12 mouse cellular contexts compared by ENCODE assay signal in the genomic region with DNA sequence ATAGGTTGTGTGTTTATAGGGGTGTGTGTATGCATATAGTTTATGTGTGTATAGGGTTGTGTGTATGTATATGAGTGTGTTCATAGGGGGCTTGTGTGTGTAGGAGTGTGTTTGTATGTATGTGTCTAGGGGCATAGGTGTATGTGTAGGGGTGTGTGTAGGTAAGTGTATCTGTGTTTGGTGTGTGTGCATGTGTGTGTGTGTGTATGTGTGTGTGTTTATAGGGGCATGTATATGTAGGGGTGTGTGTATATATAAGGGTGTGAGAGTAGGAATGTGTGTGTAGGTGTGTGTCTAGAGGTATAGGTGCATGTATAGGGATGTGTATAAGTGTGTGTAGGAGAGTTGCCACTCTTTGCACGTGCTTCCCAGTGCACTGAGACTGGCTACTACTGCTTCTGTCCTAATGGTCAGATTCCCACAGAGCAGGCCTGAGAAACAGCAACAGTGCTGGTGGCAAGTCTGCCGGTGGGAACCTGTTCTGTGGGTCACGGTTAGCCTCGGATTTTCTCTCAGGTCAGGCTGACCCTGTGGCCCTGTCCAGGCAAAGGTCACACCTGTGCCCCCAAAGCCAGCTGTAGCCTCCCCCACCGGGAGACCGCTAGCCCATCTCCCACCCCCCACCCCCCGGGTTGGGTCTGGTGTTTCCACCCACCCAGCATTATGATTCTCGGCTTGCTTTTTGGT.
DNase-seq lines count a peak whose midpoint lies in the region; ATAC-seq and TF ChIP-seq lines count a peak whose summit lies in the region.
"Had no signal": no experiment of that assay in that cellular context is flagged by ENCODE, and none has a peak within 500 bp of the region (broad histone marks: within the 10 kb centered on the region; RNA-seq: fewer than 3 reads in every experiment).

No protein-coding gene starts in this region.

- no peaks in the 10 kb centered on the region for H3K27me3 ChIP-seq in kidney, adult 2 months (replicated peaks; ENCODE audit: control insufficient read depth, insufficient read depth, low read length)
- H3K27me3 ChIP-seq in hindbrain, embryonic 16.5 days (replicated peaks; ENCODE audit: control insufficient read depth, insufficient read depth, low read length): no peaks in the 10 kb centered on the region
- H3K27me3 ChIP-seq in midbrain, embryonic 14.5 days (ENCODE audit: control insufficient read depth, insufficient read depth, low read length): no peaks in the 10 kb centered on the region
- H3K27me3 ChIP-seq: CH12.LX; heart, embryonic 15.5 days had no signal

- no peak overlapping the region for H3K9ac ChIP-seq in hindbrain, embryonic 16.5 days (ENCODE audit: low read depth, low read length)
- peak overlapping the region; percentile 42; the same call in 1 of the 2 replicates for H3K9ac ChIP-seq in midbrain, embryonic 14.5 days (replicated peaks; ENCODE audit: low read length)

- no peaks in the 10 kb centered on the region for H3K4me1 ChIP-seq in kidney, adult 2 months (ENCODE audit: control insufficient read depth, insufficient read depth, low read length)
- peaks cover 18% of the 10 kb centered on the region for H3K4me1 ChIP-seq in hindbrain, embryonic 16.5 days (ENCODE audit: control insufficient read depth, insufficient read depth, low read depth, low read length)
- H3K4me1 ChIP-seq in midbrain, embryonic 14.5 days (ENCODE audit: control insufficient read depth, insufficient read depth, low read length): peaks cover 28% of the 10 kb centered on the region

- H3K9me3 ChIP-seq in hindbrain, embryonic 16.5 days (ENCODE audit: control insufficient read depth, low read length): no peaks in the 10 kb centered on the region
- no peaks in the 10 kb centered on the region for H3K9me3 ChIP-seq in midbrain, embryonic 14.5 days (ENCODE audit: control insufficient read depth, low read length)
- H3K9me3 ChIP-seq: heart, embryonic 15.5 days had no signal

- no peak for TF ChIP-seq CTCF in kidney, adult 2 months (conservative IDR thresholded peaks at IDR 0.05; ENCODE audit: insufficient read depth, insufficient read length, low read depth, low read length)

- WGBS in kidney, adult 2 months: 47% methylated on average over 8 of the region's 8 CpGs
- 22% methylated on average over 8 of the region's 8 CpGs for WGBS in hindbrain, embryonic 16.5 days
- 10% methylated on average over 8 of the region's 8 CpGs for WGBS in midbrain, embryonic 14.5 days

- no peak overlapping the region for H3K4me3 ChIP-seq in kidney, adult 2 months (ENCODE audit: insufficient read depth, low read depth, low read length)
- no peak overlapping the region for H3K4me3 ChIP-seq in hindbrain, embryonic 16.5 days (ENCODE audit: low read length)
- H3K4me3 ChIP-seq in midbrain, embryonic 14.5 days (replicated peaks; ENCODE audit: low read depth, low read length): no peak overlapping the region

- peak; percentile 29 for DNase-seq in kidney, adult 2 months
- DNase-seq in kidney, adult 8-10 months: no peak
- peak; percentile 61 for DNase-seq in embryo, embryonic 10.5 days (ENCODE audit: low spot score)
- DNase-seq in midbrain, embryonic 14.5 days: no peak
- no peak for DNase-seq in adrenal gland, adult 18-20 months (ENCODE audit: low spot score in 2 of 2)
- DNase-seq in urinary bladder, adult 2 months (ENCODE audit: low spot score): no peak
- no peak for DNase-seq in right cerebral cortex, postnatal 14 days
- DNase-seq: thymus, adult 2 months had no signal

- no peak overlapping the region for H3K27ac ChIP-seq in kidney, adult 2 months (ENCODE audit: insufficient read depth, low read depth, low read length)
- no peak overlapping the region for H3K27ac ChIP-seq in hindbrain, embryonic 16.5 days (ENCODE audit: low read depth, low read length)
- no peak overlapping the region for H3K27ac ChIP-seq in midbrain, embryonic 14.5 days (replicated peaks; ENCODE audit: low read depth, low read length)
- H3K27ac ChIP-seq: macrophage had no signal

- H3K36me3 ChIP-seq in kidney, adult 2 months (ENCODE audit: control insufficient read depth, insufficient read depth, low read length): no peaks in the 10 kb centered on the region
- no peaks in the 10 kb centered on the region for H3K36me3 ChIP-seq in hindbrain, embryonic 16.5 days (ENCODE audit: control insufficient read depth, insufficient read depth, low read length)
- H3K36me3 ChIP-seq in midbrain, embryonic 14.5 days (ENCODE audit: control insufficient read depth, insufficient read depth, low read length): no peaks in the 10 kb centered on the region
- H3K36me3 ChIP-seq: heart, embryonic 15.5 days had no signal

- H3K4me2 ChIP-seq in hindbrain, embryonic 16.5 days (ENCODE audit: low read length): no peak overlapping the region
- no peak overlapping the region; the same call in 1 of the 2 replicates for H3K4me2 ChIP-seq in midbrain, embryonic 14.5 days (ENCODE audit: low read length)

- no peak for TF ChIP-seq POLR2A in kidney, adult 2 months (IDR thresholded peaks at IDR 0.05; ENCODE audit: low read depth, low read length)

- ATAC-seq in hindbrain, embryonic 16.5 days: peak; percentile 41; the same call in 1 of the 2 replicates
- ATAC-seq in midbrain, embryonic 14.5 days (ENCODE audit: low FRiP score, low TSS enrichment): peak; percentile 40; the same call in 1 of the 2 replicates

Comparison
In these comparisons a context has a peak if more than half of its experiments do, and no peak if none do; other contexts are left out.
1. DNase-seq: peak in kidney, adult 2 months (single experiment) and embryo, embryonic 10.5 days (single experiment); none in kidney, adult 8-10 months (0 of 2), midbrain, embryonic 14.5 days (single experiment), adrenal gland, adult 18-20 months (0 of 2), urinary bladder, adult 2 months (single experiment) and right cerebral cortex, postnatal 14 days (single experiment).